Mouse (Mus musculus) cerebellum, postnatal 25 days (tissue): ENCODE measurements around the gene Apoe.
"Not testable (repeated sequence)": the region's sequence is repeated elsewhere in the genome, so short reads cannot be mapped to it uniquely, and the experiment has no call there.

ENCODE experiments used
- DNase-seq, 2 experiments: peaks; one replicate each; pipeline ENCODE4 v3.0.0; 2021; ENCODE audit warnings: mixed read lengths in 2 of 2

Gene Apoe

GRCm38 (mm10) chr7:19691434-19691833, 7.6 kb downstream of the Apoe start:
- no peak for DNase-seq

GRCm38 (mm10) chr7:19690845-19691244, 8.1 kb downstream of the Apoe start:
- no peak for DNase-seq

- DNase-seq: no peak
These were observed 10.4 kb downstream of the Apoe start for GRCm38 (mm10) chr7:19688611-19689010.

- DNase-seq: no peak
These were observed 10.9 kb downstream of the Apoe start for GRCm38 (mm10) chr7:19688101-19688500.

- not testable (repeated sequence) for DNase-seq
These were observed 11.9 kb downstream of the Apoe start for GRCm38 (mm10) chr7:19686927-19687583.

GRCm38 (mm10) chr7:19686521-19686920, 12.5 kb downstream of the Apoe start:
- DNase-seq: no peak

GRCm38 (mm10) chr7:19685374-19685773, 13.6 kb downstream of the Apoe start:
- DNase-seq: no peak

GRCm38 (mm10) chr7:19683771-19684201, 15.2 kb downstream of the Apoe start:
- no peak for DNase-seq

- no peak for DNase-seq
These were observed 16.0 kb downstream of the Apoe start for GRCm38 (mm10) chr7:19682979-19683378.

GRCm38 (mm10) chr7:19681202-19681694, 17.7 kb downstream of the Apoe start, which contains the start of the genes Gm44805 and Apoc4:
Gene Gm44805 (minus strand): TSS chr7:19681423.
Gene Apoc4 (minus strand): TSS chr7:19681479.
- no peak for DNase-seq

- no peak for DNase-seq
These were observed 18.3 kb downstream of the Apoe start for GRCm38 (mm10) chr7:19680702-19681101.

- no peak for DNase-seq
These were observed 20.1 kb downstream of the Apoe start for GRCm38 (mm10) chr7:19678901-19679300.

- DNase-seq: no peak
These were observed 21.1 kb downstream of the Apoe start, which contains the start of gene Apoc2 for GRCm38 (mm10) chr7:19677872-19678271. Gene Apoc2 (minus strand): TSS chr7:19677941.

GRCm38 (mm10) chr7:19676662-19677061, 22.3 kb downstream of the Apoe start:
- no peak for DNase-seq

GRCm38 (mm10) chr7:19675824-19676223, 23.2 kb downstream of the Apoe start:
- no peak for DNase-seq

- peak in 1 of 2 experiments; percentile 8 for DNase-seq
These were observed 25.8 kb downstream of the Apoe start for GRCm38 (mm10) chr7:19673083-19673699.

GRCm38 (mm10) chr7:19671511-19671910, 27.5 kb downstream of the Apoe start:
- DNase-seq: no peak

GRCm38 (mm10) chr7:19668947-19669721, 29.9 kb downstream of the Apoe start:
- peak; percentile 89 to 96 for DNase-seq

- DNase-seq: no peak
These were observed 31.6 kb downstream of the Apoe start for GRCm38 (mm10) chr7:19667434-19667833.

GRCm38 (mm10) chr7:19666750-19667149, 32.2 kb downstream of the Apoe start:
- DNase-seq: no peak

GRCm38 (mm10) chr7:19664955-19665841, 33.8 kb downstream of the Apoe start, which contains the start of gene Clptm1:
Gene Clptm1 (minus strand): TSS chr7:19665033.
- DNase-seq: peak; percentile 98 to 99

- no peak for DNase-seq
These were observed 34.5 kb downstream of the Apoe start for GRCm38 (mm10) chr7:19664455-19664954.
